Mouse (Mus musculus): Measurements from ENCODE around the gene Stoml1.
A peak's percentile ranks its signal among the peaks of the same experiment; 100 is the strongest.

Gene Stoml1

DNA sequence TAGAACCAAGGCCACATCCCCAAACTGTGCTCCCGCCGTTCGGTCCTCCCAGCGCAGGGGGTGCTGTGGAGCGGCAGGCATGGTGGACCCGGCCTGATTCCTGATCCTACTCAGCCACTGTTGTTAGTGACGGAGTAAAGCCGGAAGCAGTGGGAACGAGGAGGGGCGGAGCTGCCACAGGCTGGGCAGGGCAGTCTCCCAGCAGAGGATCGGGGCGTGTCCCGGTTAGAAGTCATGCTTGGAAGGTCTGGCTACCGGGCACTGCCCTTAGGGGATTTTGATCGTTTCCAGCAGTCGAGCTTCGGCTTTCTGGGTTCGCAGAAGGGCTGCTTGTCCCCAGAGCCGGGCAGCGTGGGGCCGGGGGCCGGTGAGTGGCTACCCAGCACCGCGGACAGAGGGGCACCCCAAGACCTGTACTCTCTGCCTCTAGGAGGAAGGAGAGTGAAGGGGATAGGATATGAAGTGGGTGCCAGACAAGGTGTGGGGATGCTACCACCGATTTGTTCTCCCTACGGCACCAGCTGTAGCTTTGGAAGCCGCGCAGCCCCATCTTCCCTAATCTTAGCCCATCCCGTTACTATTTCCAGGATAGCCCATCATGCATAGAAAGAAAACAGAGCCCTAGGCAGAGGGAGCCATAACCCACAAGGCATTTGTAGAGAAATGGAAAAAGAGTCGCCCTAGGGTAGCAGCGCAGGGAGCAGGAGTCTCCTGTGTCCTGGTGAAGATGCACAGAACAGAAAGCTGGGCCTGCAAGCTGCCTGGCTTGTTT is at the start of gene Stoml1:
Gene Stoml1, plus strand, starts transcription at position 132 of the 772 bp plus-strand sequence.
- ATAC-seq (ENCODE audit: insufficient number of reproducible peaks, low FRiP score, low TSS enrichment): peak; percentile 96

DNA sequence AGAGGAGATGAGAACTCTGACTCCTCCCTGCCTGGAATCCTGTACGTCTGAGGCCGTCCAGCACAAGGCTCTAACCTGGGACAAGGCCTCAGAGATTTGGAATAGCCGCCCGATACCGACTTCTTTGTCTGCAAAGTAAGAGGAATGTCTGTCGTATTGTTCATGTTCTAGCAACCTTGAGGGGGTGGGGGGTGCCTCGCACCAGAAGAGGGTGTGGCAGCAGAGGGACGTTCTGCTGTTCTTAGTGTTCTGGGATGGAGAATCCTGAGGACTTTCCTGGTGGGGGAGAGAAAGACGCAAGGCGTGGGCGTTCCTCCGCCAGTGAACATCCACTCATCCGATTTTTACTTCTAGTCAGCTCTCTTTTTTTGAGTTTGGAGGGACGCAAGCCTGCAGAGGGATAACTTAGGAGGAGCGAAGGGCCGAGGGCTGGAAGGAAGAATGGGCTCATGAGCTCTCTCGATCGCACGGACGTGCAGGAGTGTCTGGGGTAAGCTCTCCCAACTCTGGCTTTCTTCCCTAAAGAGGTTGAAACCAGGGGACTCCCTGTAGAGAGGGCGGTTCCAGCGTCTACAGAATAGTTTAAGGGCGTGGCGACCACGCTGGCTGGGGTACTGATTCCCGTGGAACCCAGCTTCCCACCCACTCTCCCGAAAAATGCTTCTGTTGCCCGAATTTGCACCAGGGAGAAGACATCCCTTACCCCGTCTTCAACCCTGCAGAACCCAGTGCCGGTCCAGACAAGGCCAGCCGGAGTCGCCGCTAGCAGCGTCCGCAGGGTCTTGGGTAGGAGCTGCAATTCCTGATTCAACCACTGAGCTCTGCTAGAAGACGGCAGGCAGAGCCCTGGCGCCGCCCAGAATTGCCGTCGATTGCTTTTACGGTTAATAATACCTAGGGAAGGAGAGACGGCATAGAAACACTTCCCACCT is 49.2 kb upstream of the Stoml1 start, which contains the start of the genes Islr and Islr2:
Gene Islr, minus strand, starts transcription at position 791 of the 932 bp plus-strand sequence.
Gene Islr2, minus strand, starts transcription at position 804 of the 932 bp plus-strand sequence.
- ATAC-seq (ENCODE audit: insufficient number of reproducible peaks, low FRiP score, low TSS enrichment): no peak

DNA sequence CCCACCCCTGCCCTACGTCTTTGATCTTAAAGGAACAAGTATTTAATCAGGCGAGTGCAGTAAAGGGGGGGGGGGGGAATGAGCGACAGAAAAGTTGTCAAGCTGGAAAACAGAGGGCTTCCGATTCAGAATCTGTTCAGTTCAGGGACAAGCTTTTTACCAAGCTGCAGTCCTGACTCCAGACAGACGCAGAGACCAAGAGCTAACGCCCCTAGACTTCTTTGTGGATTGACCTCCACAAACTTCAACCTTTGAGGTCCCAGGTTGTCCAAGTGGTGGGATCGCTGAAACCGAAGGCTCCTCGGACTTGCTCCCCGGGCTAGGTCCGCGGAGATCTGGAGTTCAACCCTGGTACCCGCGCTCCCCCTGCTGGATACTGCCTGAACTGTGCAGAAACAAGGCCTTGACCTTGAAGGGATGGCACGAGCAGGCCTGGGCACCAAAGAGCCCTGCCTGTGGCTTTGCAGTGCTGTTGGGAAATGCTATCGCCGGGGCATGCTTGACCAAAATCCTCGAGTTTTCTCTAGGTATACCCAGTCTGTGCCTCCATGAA is 48.4 kb upstream of the Stoml1 start:
- ATAC-seq (ENCODE audit: insufficient number of reproducible peaks, low FRiP score, low TSS enrichment): peak; percentile 73; the same call in 1 of the 2 replicates

DNA sequence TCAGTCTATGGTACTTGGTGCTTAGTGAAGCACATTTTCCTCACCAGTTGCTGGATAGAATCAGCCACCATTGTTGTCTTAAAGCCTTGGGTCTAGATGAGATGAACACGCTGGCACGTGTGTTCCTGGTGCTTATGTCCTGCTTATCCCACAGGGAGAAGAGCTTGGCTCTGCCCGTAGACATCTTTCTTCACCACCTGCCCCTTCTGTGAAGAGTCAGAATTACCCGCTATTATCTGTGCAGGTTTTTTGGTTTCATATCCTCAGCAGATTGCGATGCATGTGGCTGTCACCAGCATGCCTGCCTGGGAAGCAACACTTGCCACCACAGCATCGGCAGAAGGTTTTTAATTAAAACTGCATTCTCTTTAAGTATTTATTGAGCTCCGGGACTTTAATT is 47.0 kb upstream of the Stoml1 start:
- ATAC-seq (ENCODE audit: insufficient number of reproducible peaks, low FRiP score, low TSS enrichment): no peak

DNA sequence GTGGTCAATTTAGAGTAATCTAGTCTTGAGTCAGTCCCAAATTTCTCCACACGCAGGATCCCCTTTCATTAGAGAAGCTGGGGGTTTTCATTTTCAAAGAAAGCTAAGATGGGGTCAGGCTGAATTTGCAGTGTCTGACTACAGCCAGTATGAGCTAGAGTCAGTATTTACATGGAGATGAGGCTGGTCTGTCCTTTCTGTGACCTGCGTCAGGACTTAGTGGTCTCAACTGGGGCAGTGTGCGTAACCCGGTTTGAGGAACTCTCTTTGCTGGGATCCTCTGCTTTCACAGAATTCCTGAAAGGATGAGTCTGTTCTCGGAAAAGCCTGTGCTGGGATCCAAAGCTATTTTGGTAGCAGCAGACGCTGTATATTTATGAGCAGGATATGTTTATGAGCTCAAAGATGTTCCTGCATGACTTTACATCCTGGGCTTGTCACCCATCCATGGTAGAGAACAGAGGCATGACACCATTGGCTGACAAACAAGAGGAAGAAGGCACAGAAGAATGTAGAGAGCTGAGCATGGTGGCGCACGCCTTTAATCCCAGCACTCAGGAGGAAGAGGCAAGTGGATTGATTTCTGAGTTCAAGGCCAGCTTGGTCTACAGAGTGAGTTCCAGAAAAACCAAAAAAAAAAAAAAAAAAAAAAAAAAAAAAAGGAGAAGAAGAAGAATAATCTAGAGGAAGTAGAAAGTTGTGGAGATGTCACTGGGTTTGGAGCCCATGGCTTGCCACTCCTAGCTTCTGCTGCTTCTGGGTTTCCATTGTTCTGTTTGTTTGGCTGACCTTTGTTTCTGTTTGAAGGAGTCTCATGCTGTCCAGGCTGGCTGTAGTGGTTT is 43.3 kb upstream of the Stoml1 start:
- ATAC-seq (ENCODE audit: insufficient number of reproducible peaks, low FRiP score, low TSS enrichment): no peak

DNA sequence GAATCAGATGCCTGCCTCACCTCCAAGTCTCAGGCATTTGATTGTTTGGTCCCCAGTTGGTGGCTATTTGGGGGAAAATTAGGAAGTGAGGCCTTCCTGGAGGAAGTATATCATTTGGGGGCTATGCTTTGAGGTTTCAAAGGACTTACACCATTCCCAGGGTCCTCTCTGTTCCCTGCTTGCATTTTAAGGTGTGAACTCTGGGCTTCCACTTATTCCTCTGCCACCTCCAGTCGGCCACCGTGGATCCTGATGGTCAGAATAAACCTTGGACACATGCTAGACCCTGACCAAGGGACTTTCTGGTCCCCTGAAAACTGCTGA is 42.7 kb upstream of the Stoml1 start:
- no peak for ATAC-seq (ENCODE audit: insufficient number of reproducible peaks, low FRiP score, low TSS enrichment)

DNA sequence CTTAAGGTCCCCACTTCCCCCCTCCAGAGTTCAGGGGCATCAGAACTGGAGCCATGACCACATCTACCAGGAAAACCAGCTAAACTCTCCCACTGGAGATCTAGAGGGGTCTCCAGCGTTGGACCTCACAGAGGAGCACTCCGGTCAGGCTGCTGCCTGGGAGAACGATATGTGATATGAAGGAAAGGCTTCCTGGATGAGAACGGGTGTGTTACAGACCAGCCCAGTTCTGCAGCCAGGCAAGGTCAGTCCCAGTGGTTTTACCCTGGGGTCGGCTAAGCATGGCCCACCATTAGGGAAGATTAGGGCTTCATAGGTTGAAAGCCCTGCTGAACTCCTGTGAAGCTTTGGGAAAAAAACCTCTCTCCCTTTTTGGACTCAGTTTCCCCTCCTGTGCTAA is 39.6 kb upstream of the Stoml1 start:
- ATAC-seq (ENCODE audit: insufficient number of reproducible peaks, low FRiP score, low TSS enrichment): no peak

DNA sequence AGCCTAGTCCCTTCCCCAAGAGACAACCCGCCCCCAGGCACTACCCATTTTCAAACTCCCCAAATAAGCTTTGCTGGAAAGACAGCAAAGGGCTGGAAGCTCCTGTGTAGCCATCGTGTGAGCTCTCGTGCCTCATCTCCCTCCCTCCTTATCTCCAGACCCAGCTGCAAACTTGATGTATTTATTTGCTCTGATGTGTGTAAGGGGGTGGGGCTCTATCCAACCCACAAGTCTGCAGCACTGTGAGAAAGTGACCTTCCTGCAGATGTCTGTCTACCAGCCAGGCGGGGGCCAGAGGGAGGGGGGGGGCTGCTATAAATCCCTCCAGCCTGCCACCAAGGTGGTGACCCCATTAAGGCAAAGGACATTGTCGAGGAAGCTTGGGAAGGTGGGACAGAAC is 39.1 kb upstream of the Stoml1 start:
- ATAC-seq (ENCODE audit: insufficient number of reproducible peaks, low FRiP score, low TSS enrichment): no peak

DNA sequence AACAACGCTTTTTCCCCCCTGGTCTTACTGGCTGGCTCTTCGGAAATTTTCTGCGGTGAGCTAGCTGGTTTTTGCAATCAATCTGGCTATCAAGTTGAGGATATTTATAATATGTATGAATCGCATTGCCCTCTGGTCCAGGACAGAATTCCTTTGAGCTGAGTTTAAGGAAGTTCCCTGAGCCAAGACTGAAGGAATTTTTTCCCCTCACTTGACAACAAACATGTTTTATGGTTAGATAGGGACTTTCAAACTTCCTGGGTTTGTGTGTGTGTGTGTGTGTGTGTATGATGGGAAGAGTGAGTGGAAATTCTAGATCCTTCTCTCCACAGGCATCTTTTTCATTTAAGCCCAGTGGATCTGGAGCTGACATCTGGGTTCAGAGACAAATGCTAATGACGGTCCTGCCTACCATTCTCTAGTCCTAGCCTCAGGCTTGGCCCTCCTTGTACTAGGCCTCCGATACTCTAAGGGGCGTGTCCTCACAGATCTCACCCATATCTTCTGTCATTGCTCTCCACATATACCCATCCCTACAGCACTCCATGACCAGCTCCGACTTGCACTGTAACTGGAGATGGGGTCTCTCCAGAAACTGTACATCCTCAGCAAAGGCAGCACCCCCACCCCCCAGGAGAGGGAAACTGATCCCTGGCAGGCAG is 38.3 kb upstream of the Stoml1 start:
- ATAC-seq (ENCODE audit: insufficient number of reproducible peaks, low FRiP score, low TSS enrichment): no peak

DNA sequence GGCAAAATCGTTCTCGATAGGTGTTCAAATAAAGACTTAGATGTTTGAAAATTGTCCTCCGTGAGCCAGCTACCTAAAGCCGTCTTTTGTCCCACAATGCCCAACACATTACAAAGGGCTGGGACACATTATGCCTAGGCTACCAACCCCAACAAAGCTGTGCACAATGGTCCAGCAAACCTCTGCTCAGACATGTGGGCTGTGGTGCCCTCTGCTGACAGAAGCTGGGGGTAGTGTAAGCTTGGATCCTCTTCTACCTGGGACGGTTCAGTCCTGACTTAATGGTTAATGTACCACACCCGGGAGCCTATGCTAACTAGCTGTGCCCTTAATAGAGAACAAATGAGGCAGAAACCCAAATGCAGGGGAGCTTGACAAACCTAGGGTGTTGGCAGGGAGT is 36.6 kb upstream of the Stoml1 start:
- no peak for ATAC-seq (ENCODE audit: insufficient number of reproducible peaks, low FRiP score, low TSS enrichment)

DNA sequence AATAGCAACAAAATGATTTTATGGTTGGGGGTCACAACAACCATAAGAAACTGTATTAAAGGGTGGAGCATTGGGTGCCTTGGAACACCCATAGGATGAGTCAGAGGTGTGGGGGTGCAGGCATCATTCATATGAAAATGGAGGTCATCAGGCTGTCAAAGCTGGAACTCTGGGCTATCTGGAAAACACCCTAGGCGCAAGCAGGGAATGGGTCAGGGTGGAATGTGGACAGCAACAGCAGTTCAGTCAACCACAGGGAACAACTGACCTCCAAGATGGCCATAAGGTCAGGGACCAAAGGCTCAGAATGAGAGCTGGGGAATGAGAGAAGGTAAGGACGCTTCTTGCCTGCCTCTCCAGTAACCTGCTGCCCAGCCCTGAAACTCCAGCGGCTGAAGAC is 34.4 kb upstream of the Stoml1 start:
- ATAC-seq (ENCODE audit: insufficient number of reproducible peaks, low FRiP score, low TSS enrichment): no peak

DNA sequence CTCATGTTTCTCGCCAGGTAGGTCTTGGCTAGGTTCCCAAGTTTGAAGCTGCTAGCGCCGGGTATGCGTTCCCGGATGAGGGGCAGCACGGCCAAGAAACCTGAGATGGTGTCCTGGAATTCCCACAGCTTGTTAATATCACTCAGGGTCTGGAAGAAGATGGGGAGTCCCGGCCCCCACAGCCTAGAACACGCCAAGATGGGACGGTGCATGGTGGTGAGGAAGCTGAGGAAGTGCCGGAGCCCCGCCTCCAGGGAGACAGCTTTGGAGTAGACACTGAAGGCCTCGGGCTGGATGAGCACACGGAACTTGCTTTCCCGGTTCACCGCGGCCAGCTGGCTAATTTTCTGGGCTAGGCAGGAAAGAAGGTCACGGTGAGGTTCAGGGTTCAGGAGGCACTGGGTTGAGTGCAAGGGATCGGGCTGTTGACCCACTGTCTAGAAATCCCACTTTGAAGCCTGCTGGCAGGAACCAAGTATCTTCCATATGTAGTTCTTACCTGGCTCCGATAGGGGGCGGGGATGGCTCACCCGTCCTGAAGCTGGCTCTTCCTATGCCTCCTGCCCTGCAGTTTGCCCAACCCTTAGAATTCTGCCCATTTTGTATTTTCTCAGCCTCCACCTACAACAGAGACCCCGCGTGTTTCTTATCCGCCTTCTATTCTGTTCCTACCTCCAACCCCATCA is 32.6 kb upstream of the Stoml1 start:
- ATAC-seq (ENCODE audit: insufficient number of reproducible peaks, low FRiP score, low TSS enrichment): no peak

DNA sequence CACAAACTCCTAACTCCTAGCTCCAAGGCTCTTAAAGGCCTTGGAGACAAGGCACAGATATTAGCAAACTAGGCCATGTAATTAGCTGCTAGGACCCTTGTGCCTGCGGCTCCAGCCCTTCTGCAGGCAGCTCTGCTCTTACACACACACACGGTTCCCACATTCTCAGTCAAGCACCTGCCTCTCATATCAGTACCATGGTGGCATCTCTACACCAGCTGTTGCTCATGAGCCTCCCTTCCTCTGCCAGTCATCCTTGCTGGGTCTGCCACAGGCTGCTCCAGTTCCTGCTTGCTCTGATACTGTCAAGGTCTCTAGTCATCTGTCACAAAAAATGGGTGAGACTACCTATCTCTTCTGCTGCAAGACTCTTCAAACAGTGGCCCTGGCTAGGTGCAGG is 28.6 kb upstream of the Stoml1 start:
- ATAC-seq (ENCODE audit: insufficient number of reproducible peaks, low FRiP score, low TSS enrichment): no peak

DNA sequence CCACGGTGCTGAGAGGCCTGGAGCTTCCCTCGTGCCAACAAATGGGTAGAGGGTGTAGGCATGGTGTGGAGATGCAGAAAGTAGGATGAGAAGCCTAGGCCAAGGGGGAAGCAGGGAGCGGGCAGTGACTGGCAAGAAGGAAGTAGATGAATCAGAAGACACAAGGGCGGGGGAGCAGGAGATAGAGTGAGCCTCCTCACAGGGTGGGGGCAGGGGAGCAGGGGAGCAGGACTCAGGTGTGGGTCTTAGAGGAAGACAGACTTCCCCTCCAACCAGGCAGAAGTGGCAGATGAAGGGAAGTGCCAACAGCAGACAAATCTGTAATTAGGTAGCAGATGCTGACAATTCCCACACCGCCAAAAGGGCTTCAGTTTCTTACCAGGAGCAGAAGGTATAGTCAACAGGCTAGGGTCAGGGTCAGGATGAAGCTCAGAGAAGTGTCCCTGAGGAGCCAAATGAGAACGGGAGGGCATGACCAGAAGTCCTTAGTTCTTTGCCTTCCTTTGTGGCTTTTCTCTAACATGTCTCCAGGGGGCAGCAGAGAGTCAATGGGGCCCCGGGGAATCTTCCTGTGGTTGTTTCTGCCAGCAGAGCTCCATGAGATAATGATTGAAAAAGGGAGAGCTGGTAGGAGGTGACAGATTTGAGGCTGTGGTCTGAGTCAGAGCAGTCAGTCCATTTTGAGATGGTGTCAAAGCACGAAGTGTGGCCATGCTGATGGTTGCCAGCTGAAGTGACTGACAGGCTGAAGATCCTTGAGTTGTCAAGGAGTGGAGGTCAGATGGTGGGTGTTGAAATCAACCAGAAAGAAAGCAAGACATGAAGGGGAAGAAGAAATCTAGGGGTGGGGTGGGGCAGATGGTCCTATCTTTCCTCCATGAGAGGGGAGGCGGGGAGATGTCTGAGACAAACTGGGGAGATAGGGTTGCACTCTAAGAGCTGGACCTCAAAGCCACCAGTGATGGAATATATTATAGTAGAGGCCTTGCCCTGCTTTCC is 26.8 kb upstream of the Stoml1 start:
- no peak for ATAC-seq (ENCODE audit: insufficient number of reproducible peaks, low FRiP score, low TSS enrichment)

DNA sequence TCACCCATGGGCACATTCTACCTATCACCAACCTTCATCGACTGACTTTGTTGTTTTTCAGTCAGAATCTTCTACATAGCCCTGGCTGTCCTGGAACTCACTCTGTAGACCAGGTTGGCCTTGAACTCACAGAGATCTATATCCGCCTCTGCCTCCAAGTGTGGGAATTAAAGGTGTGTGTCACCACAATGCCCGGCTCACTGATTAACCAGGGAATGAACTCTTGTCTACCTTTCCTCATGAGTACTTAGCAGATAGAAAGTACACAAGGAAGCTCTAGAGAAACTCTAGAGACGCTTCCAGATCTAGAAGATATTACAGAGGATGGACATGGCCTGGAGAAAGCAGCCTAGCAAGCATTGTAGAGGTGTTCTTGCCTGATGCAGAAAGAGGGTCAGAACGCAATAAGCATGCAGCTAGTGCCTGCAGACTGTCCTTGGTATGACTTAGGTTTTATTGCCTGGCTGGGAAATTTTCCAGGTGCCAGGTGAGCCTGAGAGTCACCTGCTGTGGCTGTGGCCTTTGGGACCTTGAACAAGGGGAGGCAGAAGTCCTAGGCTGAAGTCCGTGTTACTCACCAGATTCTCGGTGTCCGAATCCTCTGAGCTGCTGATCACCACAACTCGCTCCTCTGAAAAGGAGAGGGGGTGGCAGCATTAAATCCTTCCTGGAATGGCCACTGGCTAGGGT is 24.0 kb upstream of the Stoml1 start:
- ATAC-seq (ENCODE audit: insufficient number of reproducible peaks, low FRiP score, low TSS enrichment): no peak

DNA sequence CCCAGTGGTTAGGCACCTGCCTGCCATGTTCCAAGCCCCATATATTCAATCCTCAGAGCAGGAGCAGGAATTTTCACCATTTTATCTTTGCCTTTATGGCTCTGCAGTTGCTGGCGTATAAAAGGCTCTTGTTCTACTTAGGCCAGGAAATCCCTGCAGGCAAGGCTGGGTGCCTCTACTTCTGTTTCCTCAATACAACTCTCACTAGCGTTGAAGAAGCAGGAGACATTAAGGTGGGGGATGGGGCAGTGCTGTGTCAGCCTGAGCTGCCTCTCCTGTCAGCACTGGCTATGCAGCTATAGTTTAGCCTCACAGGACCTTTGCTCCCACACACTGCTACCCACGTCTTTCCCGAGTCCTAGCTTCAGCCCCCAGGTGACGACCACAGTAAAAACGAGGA is 21.2 kb upstream of the Stoml1 start:
- no peak for ATAC-seq (ENCODE audit: insufficient number of reproducible peaks, low FRiP score, low TSS enrichment)

DNA sequence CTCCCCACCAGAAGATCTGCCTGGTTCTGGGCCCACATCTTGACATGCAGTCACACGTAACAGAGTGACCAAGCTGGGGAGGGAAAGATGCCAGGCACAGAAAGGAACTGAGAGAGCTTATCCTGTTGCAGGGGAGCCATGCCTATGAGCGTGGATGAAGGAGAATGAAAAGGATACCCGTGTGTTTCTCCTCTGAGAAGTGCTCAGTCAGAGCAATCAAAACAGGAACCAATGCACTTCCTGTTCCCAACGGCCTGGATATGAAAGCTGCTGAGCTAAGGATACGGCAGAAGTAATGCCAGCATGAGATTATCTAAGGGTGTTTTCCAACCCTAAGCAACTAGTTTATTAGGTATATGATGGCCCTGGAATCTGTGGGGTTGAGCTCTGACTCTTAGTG is 20.6 kb upstream of the Stoml1 start:
- no peak for ATAC-seq (ENCODE audit: insufficient number of reproducible peaks, low FRiP score, low TSS enrichment)
